Mouse (Mus musculus): ENCODE results near the gene Golga5. TPM values are rescaled to one million over a fixed set of nuclear protein-coding genes. Genes with fewer than 3 reads are reported as not detected.
A peak's percentile ranks its signal among the peaks of the same experiment; 100 is the strongest.

The Golga5 gene
- total RNA-seq, 2 experiments from 2014 or later = 15.0 to 29.0 TPM

DNA sequence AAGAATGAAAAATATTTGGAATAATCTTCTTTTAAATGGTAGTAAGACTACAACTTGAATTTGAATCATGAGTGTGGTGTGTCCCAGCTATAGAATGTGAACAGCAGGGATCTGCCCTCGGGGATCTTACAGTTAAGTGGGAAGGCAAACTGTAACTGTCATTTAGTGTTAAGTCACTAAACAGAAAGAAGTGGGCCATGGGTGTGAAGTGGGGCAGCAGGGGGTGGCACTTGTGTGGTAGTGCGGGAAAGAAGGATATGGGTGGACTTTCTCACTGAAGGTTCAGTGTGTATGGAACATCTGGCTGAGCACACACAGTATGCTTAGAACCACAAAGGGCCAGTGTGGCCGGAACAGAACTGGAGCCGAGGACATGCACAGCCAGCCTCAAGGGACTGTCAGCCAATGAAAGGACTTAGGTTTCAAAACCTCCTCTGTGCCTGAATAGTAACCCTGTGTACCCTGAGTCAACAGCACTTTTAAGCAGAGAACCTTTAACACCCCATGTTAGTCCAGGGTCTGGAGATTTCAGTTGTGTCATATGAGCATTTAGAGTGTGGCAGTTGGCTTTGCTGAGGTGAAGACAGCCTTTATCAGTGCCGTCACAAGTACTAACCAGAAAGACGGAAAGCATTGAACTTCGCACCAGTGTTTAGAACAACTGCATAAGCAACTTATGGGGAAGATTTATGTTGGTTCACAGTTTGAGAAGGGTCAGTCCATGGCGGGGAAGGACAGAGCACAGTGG lies 33.1 kb downstream of the Golga5 start:
- ATAC-seq (replicated peaks; ENCODE audit: low FRiP score, poor library complexity, severe bottlenecking) = no peak

DNA sequence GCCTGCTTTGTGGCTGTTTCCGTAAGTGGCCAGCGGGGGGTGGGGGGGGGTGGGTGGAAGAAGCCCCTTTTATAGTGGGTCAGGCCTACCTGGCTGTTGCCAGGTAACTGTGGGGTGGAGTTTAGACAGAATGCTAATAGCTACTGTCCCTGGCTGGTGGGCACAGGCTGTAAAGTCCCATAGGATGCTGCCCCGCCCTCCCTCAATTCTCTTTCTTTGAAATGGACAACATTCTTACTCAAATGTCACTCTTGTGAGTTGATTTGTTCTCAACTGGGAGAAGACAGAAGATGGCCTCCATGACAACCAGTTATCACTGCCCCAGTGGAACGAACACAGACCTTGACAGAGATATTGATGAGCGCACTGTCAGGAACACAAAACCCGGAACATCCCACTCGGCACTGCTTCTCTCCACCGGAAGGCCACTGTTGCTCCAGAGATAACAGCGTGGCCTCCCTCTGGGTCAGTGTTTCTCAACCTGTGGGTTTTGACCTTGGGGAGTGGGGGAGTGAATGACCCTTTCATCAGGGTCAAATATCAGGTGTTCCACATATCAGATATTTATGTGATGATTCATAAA lies 36.3 kb downstream of the Golga5 start:
- no peak for ATAC-seq (replicated peaks; ENCODE audit: low FRiP score, poor library complexity, severe bottlenecking)

DNA sequence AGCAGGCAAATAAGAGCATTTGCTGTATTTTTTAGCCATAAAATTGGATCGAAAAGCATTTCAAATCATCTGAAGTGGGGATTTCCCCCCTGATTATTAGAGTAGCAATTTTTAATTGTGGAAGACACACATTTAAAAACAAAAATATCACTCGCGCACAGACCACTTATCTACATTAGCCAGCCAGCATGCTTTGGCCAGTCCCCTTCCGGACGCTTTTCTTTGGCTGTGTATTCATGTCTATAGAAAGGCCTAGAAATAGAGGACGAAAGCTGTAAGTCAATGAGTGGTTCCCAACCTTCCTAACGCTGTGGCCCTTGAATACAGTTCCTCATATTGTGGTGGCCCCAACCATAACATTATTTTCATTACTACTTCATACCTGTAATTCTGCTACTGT lies 37.0 kb downstream of the Golga5 start:
- peak; percentile 73 for ATAC-seq (replicated peaks; ENCODE audit: low FRiP score, poor library complexity, severe bottlenecking)

DNA sequence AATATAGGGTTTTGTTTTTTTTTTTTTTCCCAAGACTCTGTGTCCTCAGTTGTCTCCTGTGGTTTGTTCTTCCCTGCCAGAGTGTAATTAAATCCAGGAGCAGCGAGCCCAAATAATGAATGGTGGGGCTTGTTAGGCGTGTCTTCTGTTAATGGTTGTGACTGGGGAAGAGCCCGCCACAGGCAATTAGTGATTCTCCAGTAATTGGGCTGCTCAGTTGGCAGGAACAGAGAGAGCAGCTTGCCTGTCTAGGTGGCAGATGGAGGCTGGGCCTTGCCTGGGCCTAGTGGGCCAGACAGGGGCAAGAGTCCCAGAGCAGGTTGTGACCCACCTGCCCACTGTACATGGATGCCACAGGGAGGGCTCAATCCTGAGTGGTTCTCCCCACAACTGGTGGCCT lies 42.4 kb downstream of the Golga5 start:
- no peak for ATAC-seq (replicated peaks; ENCODE audit: low FRiP score, poor library complexity, severe bottlenecking)

DNA sequence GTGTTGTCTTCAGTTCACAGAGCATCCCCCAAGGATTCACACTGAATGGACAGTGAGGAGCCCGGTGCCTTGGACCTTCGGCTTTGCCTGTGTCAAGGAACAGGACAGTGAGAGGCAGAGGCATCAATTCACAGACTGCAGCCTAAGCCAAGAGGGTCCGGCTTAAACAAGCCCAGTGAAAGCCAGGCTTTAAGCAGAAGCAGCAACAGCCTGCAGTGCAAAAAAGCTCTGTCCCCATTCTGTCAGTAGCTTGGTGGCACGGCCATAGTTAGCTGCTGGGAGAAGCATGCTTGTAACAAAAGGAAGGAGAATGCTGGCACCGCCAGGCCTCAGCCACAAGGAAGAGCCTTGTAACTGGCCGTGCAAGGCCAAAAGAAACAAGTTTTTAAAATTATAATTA lies 45.2 kb downstream of the Golga5 start:
- no peak for ATAC-seq (replicated peaks; ENCODE audit: low FRiP score, poor library complexity, severe bottlenecking)

DNA sequence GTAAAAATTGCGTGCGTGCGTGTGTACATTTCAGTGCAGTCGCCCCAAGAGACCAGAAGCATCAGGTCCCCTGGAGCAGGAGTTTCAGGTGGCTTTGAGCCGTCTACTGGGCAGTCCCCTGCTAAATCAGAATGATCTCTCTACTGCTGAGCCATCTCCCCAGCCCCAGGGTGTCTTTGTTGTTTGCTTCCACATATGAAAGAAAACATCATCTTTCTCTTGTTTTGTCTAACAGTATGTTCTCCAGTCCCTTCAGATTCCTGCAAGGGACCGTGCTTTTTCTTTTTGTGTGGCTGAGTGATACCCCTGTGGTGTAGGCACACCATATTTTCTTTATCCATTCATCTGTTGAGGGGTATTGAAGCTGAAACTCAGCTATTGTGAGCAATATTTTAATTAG lies 45.8 kb downstream of the Golga5 start:
- no peak for ATAC-seq (replicated peaks; ENCODE audit: low FRiP score, poor library complexity, severe bottlenecking)

DNA sequence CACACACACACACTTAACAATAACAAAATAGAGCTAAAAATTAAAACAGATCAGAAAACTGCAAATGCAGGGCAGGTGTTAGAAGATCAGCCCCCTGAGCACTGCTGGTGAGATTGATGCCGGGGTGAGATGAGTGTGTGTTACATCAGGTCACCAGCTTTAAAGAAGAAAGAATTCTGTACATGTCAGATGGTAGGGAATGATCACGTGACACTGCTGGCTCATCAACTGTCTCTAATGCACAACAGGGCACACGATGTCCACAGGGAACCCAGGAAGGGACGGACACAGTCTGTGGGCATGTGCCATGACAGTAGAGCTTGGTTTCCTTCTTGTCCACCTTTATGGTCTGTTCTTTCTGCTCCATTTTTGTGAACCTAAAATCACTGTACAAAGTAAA lies 47.2 kb downstream of the Golga5 start:
- ATAC-seq (replicated peaks; ENCODE audit: low FRiP score, poor library complexity, severe bottlenecking) = no peak

DNA sequence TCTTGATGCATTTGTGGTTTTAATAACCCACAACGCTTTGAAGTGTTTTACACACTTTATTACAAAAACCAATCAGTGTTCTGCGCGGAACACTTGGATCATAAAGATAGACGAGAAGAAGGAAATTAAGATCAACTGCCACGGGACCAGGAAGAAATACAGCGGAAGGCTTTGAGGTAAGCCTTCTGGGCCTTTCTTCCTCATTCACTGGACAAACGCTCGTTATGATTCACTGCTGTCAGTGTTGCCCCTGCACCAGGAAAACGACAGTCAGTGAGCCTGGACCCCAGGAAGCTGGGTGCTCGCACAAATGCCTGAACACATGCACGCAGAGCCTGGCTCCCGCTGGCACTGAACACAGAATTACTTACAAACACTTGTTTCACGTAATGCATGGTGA lies 48.7 kb downstream of the Golga5 start:
- no peak for ATAC-seq (replicated peaks; ENCODE audit: low FRiP score, poor library complexity, severe bottlenecking)

DNA sequence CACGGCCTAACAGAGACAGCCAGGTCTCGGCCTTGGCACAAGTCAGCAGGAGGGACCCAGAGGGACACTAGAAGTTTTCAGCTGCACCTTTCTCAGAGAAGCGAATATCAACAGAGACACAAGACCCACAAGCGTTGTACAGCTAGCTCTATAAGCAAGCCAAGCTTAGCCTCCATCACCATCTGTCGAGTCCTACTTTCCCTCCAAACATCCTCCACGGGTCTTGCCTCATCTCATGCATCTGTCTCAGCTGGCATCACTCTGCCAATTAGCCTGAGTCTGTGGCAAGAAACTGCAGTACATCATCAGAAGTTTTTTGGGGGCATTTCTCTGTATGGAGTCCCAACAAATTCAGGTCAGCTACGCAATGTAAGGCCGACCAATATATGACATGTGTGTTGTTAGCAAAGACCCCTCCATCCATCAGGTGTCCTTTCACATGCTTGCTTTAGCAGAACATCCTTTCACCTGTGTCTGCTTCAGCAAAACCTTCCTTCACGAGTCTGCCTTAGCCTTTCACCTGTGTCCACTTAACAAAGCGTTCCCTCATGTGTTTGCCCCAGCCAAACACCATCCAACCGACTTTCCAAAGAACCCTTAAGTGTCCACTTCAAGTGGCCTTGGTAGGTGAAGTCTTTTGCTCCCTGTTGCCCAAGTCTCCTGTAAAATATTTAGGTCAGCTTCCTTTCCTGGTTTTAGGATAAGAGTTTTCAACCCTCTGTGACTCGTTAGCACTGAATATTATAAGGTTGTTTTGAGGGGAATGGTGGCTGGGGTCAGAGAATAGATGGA lies 51.2 kb downstream of the Golga5 start:
- no peak for ATAC-seq (replicated peaks; ENCODE audit: low FRiP score, poor library complexity, severe bottlenecking)

DNA sequence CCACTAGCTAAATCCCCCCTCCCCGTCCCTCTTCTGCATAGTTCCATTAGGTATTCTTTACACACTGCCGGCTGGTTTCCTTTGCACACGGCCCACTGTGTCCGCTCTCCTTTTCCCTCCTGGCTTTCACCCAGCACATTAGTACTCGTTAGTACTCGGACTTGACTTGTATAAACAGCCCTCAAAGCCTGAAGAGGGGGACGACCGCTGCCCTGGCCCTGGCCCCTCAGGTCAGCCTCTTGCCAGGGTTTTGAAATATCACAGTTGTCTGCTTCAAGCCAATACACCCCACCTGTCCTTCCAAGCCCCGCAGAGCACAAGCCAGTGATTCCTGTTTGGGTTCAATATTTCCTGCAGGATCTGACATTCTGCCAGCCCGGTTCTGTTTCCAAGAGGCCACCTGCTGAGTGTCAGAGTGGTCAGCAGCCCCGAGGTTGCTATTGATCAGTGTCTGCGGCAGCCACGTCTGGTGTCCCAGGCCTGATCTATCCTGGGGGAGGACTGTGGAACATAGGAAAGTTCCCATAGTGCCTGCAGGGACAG lies 52.9 kb downstream of the Golga5 start:
- no peak for ATAC-seq (replicated peaks; ENCODE audit: low FRiP score, poor library complexity, severe bottlenecking)

DNA sequence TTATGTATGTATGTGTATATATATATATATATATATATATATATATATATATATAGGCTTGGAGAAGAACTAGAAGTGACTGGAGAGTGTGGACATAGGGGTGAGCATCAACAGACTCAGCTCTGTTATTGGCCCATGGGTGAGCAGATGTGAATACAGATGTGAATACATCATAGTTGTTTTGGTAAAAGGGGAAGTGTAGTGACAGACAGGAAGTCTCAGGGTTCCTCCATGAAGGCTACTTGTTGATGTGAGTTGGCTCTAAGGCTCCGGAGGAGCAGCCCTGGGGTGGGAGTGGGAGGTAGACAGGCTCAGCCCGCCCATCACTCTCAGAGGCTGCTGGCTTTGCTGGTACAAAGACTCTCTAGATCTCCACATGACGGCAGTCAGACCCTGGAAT lies 55.3 kb downstream of the Golga5 start:
- no peak for ATAC-seq (replicated peaks; ENCODE audit: low FRiP score, poor library complexity, severe bottlenecking)

DNA sequence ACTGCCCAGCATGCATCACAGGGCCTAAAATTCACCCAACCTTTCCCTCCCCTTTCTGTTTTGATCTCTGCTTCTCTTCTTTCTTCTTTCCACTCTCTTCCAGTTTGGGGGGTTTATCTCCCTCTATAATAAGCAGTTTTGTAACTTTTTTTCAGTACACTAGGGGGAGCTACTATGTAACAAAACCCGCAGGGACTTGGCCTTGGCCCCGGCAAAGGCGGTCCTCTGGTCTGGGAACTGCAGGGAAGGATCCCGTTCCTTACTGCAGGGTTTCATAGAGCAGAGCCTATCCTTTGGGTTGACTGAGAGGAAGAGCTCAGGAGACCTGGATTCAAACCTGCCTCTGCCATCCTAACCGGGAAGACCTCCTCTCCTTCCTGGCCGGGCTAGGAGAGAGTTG lies 55.8 kb downstream of the Golga5 start:
- no peak for ATAC-seq (replicated peaks; ENCODE audit: low FRiP score, poor library complexity, severe bottlenecking)

DNA sequence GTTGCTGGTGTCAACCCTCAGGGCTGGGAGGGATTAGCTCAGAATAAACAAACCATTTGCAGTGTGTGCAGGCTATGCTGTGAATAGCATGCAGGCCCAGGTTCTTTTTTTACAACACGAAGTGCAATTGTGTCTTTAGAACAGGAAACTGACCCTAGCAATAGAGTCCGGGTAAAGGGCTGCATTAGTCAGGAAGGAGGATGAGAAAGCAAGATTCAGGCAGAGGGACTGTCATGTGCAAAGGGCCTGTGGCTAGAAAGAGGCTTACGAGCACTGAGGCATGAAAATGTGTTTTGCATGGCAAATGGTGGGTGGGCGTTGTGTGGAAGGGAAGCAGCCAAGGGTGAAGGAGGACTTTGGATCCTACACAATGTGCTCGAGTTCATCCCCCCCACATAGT lies 59.1 kb downstream of the Golga5 start:
- no peak for ATAC-seq (replicated peaks; ENCODE audit: low FRiP score, poor library complexity, severe bottlenecking)

DNA sequence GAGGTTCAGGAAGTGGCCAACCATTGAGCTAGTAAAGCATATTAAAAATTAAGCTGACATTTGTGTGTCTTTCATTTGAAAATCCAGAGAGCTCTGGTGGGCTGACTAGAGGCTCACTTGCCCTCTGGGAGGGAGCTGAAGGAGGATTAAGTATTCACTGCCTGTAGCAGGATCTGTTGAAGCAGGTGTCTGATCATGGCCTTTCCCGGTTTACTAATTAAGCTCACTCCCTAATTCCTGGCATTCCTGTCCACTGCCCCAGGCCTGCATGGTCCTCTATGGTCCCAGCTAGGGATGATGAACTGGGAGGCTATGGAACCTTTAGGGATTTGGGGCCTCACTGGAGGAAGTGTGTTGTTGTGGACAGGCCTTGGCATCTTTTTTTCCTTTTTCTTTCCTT lies 66.9 kb downstream of the Golga5 start:
- no peak for ATAC-seq (replicated peaks; ENCODE audit: low FRiP score, poor library complexity, severe bottlenecking)

DNA sequence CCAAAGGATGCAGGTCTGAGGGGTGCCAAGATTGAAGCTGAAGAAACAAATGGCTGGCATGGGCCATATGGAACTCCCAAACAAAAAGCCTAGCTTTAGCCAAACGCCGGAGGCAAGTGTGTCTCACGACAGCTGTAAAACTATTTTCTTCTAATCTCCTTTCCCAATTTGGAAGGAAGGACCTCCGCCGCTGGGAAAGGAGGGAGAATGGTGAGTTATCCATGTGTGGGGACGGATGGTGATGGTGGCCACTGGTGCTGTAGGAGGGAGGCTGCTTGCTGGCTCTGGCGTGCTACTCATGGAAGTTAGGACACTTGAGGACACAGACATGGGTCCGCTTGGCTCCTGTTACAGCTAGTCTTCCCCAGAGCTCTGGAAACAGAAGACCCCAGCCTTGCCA lies 71.3 kb downstream of the Golga5 start:
- ATAC-seq (replicated peaks; ENCODE audit: low FRiP score, poor library complexity, severe bottlenecking) = no peak

DNA sequence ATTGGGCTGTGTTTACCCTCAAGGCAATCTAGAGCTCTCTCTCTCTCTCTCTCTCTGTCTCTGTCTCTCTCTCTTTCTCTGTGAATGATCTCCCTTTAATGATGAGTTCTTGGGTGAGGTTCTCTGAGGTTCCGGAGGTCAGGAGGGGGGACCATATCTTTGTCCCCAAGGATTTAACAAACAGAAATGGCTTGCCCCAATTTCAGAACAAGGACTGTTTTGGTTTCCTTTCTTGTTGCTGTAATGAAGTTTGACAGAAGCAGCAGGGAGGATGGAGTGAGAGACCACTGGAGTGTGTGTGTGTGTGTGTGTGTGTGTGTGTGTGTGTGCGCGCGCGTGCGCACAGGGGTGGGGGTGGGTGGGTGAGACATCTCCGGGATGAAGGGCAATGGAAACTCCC lies 72.2 kb downstream of the Golga5 start:
- ATAC-seq (replicated peaks; ENCODE audit: low FRiP score, poor library complexity, severe bottlenecking) = no peak

DNA sequence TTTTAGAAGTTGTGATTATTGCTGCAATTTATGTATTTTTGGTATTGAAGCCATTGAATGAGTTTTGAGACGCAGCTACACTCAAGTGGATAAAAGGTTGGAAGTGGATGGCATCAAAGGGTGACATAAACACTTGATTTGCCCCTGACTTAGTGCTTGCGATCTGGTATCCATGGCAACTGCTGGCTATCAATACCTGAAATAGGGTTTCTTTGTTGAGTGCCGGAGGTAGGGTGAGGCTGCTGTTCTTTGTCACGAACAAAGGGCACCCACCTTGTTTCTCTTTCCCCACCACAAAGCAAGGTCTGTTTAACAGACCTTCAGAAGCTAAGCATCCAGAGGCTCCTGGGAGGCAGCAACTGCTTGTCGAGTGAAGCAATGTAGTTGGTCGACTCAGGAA lies 76.2 kb downstream of the Golga5 start:
- no peak for ATAC-seq (replicated peaks; ENCODE audit: low FRiP score, poor library complexity, severe bottlenecking)

Data from erythroblast, adult 5-6 weeks (primary cell).